Mouse (Mus musculus) c-Kit-positive CD71-positive TER-119-positive erythroid progenitor cells, embryonic 14.5 days (primary cell): Measurements from ENCODE around the gene Gm20518.

ENCODE experiments used
- DNase-seq: peaks from one replicate; pipeline ENCODE4 v3.0.0-alpha.2; 2013; ENCODE audit warnings: low spot score

Gene Gm20518

GRCm38 (mm10) chr16:17891567-17891959, at the start of gene Gm20518:
TSS of gene Gm20518 (minus strand) at chr16:17891671.
- peak; percentile 98 for DNase-seq

- DNase-seq = peak; percentile 76
Measured at GRCm38 (mm10) chr16:17939255-17939751, 47.8 kb upstream of the Gm20518 start.

- peak; percentile 75 for DNase-seq
Measured at GRCm38 (mm10) chr16:17938821-17939220, 47.4 kb upstream of the Gm20518 start.

GRCm38 (mm10) chr16:17938187-17938586, 46.7 kb upstream of the Gm20518 start:
- DNase-seq = no peak

GRCm38 (mm10) chr16:17936776-17937175, 45.3 kb upstream of the Gm20518 start:
- no peak for DNase-seq

GRCm38 (mm10) chr16:17934445-17934910, 43.0 kb upstream of the Gm20518 start:
- no peak for DNase-seq

GRCm38 (mm10) chr16:17933594-17934444, 42.3 kb upstream of the Gm20518 start:
- no peak for DNase-seq

- DNase-seq = no peak
Measured at GRCm38 (mm10) chr16:17931906-17932460, 40.5 kb upstream of the Gm20518 start.

- no peak for DNase-seq
Measured at GRCm38 (mm10) chr16:17929631-17930030, 38.2 kb upstream of the Gm20518 start.

GRCm38 (mm10) chr16:17929211-17929610, 37.7 kb upstream of the Gm20518 start:
- DNase-seq = no peak

- peak; percentile 85 for DNase-seq
Measured at GRCm38 (mm10) chr16:17928627-17929104, 37.2 kb upstream of the Gm20518 start.

- peak; percentile 83 for DNase-seq
Measured at GRCm38 (mm10) chr16:17928087-17928580, 36.7 kb upstream of the Gm20518 start, which contains the start of gene Slc25a1. TSS of gene Slc25a1 (minus strand) at chr16:17928219.

- DNase-seq = no peak
Measured at GRCm38 (mm10) chr16:17927351-17928082, 36.0 kb upstream of the Gm20518 start.

- no peak for DNase-seq
Measured at GRCm38 (mm10) chr16:17922163-17922538, 30.7 kb upstream of the Gm20518 start.

- peak; percentile 95 for DNase-seq
Measured at GRCm38 (mm10) chr16:17921325-17922162, 30.1 kb upstream of the Gm20518 start.

- DNase-seq = no peak
Measured at GRCm38 (mm10) chr16:17920586-17920985, 29.1 kb upstream of the Gm20518 start.

GRCm38 (mm10) chr16:17914307-17915249, 23.1 kb upstream of the Gm20518 start, which contains the start of gene Gsc2:
TSS of gene Gsc2 (minus strand) at chr16:17915059.
- DNase-seq = no peak

- peak; percentile 97 for DNase-seq
Measured at GRCm38 (mm10) chr16:17911052-17911595, 19.7 kb upstream of the Gm20518 start, which contains the start of gene Ess2. TSS of gene Ess2 (minus strand) at chr16:17911348.

- DNase-seq = no peak
Measured at GRCm38 (mm10) chr16:17898462-17898861, 7.0 kb upstream of the Gm20518 start, which contains the start of the genes Dgcr2 and Tssk2. TSS of gene Dgcr2 (minus strand) at chr16:17898562. TSS of gene Tssk2 (plus strand) at chr16:17898637.
